Mouse (Mus musculus): Measurements from ENCODE around the gene Gk2. TPM values are rescaled to one million over a fixed set of nuclear protein-coding genes. Genes with fewer than 3 reads are reported as not detected.
A peak's percentile ranks its signal among the peaks of the same experiment; 100 is the strongest.

Gk2 gene
- not detected in 2 replicates for polyA plus RNA-seq (2015; fragmentation: Nextera tagmentation; extraction: Ambion mirVana)

DNA sequence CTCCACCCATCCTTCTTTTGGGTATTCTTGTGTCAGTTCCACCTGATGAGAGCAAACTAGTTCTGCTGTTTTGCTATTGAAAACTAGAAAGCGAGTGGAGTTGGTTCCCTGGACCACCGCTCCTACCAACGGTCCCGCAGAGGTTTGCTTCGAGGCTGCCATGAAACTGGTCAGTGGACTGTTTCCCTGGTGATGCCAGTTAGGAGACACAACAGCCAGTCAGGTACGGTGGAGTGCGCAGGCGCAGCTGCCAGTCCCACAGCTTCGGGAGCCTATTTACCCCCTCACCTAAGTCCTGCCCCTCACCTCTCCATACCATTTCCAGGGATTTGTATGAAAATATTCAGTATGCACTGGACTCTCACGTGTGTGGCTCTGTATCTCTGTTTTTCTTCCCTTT, at the start of gene Gk2:
Gk2 (minus strand) TSS at position 206 of the 400 bp plus-strand sequence.
- Histone ChIP-seq H3K36me3 (ENCODE audit: control insufficient read depth, insufficient read depth, low read length) (no peaks in the 10 kb centered on the region), H3K27me3 (ENCODE audit: control insufficient read depth, insufficient read depth, low read depth, low read length) (no peaks in the 10 kb centered on the region), H3K4me2 (ENCODE audit: low read depth, low read length) (no peak within 1 kb of the TSS), H3K4me1 (replicated peaks; ENCODE audit: control insufficient read depth, insufficient read depth, low read length) (no peaks in the 10 kb centered on the region), H3K9me3 (ENCODE audit: control insufficient read depth, low read length) (no peaks in the 10 kb centered on the region), H3K4me3 (ENCODE audit: low read length) (no peak within 1 kb of the TSS), H3K9ac (ENCODE audit: low read length) (no peak within 1 kb of the TSS), H3K27ac (ENCODE audit: low read length) (no peak within 1 kb of the TSS)
- WGBS = 91% methylated on average over 10 of the region's 10 CpGs
- no peak for ATAC-seq (ENCODE audit: low read depth)

DNA sequence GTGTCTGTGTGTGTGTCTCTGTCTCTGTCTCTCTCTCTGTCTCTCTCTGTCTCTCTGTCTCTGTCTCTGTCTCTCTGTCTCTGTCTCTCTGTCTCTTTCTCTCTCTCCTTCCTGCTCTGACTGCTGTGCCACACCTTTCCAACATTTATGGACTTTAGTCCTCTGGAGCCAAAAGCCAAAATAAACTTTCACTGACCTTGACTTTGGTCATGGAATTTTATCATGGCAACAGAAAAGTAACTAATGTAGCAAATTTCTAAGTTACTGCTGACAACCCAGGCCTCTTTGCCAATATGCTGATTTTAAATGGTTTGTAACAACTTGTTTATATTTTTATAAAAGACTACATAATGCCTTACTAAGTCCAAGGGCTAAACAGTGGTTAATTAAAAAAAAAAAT, 41.2 kb upstream of the Gk2 start:
- Histone ChIP-seq H3K4me3 (ENCODE audit: low read length) (no peak overlapping the region), H3K27me3 (ENCODE audit: control insufficient read depth, insufficient read depth, low read depth, low read length) (no peaks in the 10 kb centered on the region), H3K4me1 (replicated peaks; ENCODE audit: control insufficient read depth, insufficient read depth, low read length) (no peaks in the 10 kb centered on the region), H3K9ac (ENCODE audit: low read length) (no peak overlapping the region), H3K27ac (ENCODE audit: low read length) (no peak overlapping the region), H3K36me3 (ENCODE audit: control insufficient read depth, insufficient read depth, low read length) (no peaks in the 10 kb centered on the region), H3K9me3 (ENCODE audit: control insufficient read depth, low read length) (no peaks in the 10 kb centered on the region), H3K4me2 (ENCODE audit: low read depth, low read length) (no peak overlapping the region)
- no peak for ATAC-seq (ENCODE audit: low read depth)

DNA sequence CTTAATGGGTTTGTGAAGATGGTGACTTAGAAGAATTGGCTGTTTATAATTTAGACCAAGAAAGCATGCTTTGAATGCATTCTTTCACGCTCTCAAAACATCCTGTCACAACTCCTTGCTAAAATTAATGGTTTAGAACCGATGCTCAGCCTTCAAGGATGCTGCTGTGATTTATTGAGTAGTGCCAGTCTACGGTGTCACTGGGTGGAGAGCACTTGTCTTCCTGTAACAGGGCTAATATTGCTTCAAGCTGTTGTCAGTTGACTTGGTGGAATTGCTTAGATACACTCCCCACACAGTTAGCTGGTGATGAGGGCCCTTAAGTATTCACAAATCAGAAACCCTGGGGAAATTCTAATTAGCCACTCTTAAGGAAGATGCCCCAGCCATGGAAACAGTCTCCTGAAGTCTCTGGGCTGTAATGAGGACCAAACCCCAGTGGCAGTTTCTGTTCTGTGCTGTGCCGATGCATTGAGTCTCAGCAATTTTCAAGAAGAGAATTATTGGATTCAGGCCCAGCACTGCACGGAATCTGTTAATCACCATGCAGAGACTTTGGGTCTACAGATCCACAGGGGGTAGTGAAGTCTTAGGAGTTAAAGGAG, 38.8 kb upstream of the Gk2 start:
- no peaks in the 10 kb centered on the region for H3K4me1 ChIP-seq (replicated peaks; ENCODE audit: control insufficient read depth, insufficient read depth, low read length)
- no peaks in the 10 kb centered on the region for H3K27me3 ChIP-seq (ENCODE audit: control insufficient read depth, insufficient read depth, low read depth, low read length)
- 57% methylated on average over 5 of the region's 5 CpGs for WGBS
- H3K4me3 ChIP-seq (ENCODE audit: low read length) = no peak overlapping the region
- H3K9me3 ChIP-seq (ENCODE audit: control insufficient read depth, low read length) = no peaks in the 10 kb centered on the region
- H3K36me3 ChIP-seq (ENCODE audit: control insufficient read depth, insufficient read depth, low read length) = no peaks in the 10 kb centered on the region
- H3K27ac ChIP-seq (ENCODE audit: low read length) = no peak overlapping the region
- no peak overlapping the region for H3K9ac ChIP-seq (ENCODE audit: low read length)
- H3K4me2 ChIP-seq (ENCODE audit: low read depth, low read length) = no peak overlapping the region
- no peak for ATAC-seq (ENCODE audit: low read depth)

DNA sequence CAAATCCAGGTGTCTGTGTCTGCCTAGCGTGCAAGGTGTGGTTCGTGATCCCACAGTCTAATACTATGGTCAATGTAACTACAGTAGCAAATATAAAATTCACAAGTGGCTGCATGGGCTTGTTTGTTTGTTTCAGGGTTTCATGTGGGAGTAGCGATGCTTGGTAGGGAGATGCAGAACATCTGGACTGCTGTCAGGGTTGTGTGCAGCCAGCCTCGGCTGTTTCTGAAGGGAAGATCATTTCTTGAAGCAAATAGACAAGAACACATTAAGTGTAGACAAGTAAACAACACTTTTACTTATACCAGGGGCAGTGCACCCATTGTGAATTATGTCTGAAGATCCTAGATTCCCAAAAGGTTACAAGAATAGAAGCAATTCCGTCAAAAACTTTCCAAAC, 36.6 kb upstream of the Gk2 start:
- Histone ChIP-seq H3K4me2 (ENCODE audit: low read depth, low read length) (no peak overlapping the region), H3K4me3 (ENCODE audit: low read length) (no peak overlapping the region), H3K27ac (ENCODE audit: low read length) (no peak overlapping the region), H3K27me3 (ENCODE audit: control insufficient read depth, insufficient read depth, low read depth, low read length) (no peaks in the 10 kb centered on the region), H3K36me3 (ENCODE audit: control insufficient read depth, insufficient read depth, low read length) (no peaks in the 10 kb centered on the region), H3K4me1 (replicated peaks; ENCODE audit: control insufficient read depth, insufficient read depth, low read length) (no peaks in the 10 kb centered on the region), H3K9ac (ENCODE audit: low read length) (no peak overlapping the region), H3K9me3 (ENCODE audit: control insufficient read depth, low read length) (no peaks in the 10 kb centered on the region)
- 52% methylated on average over 5 of the region's 5 CpGs for WGBS
- peak; percentile 76 for ATAC-seq (ENCODE audit: low read depth)

DNA sequence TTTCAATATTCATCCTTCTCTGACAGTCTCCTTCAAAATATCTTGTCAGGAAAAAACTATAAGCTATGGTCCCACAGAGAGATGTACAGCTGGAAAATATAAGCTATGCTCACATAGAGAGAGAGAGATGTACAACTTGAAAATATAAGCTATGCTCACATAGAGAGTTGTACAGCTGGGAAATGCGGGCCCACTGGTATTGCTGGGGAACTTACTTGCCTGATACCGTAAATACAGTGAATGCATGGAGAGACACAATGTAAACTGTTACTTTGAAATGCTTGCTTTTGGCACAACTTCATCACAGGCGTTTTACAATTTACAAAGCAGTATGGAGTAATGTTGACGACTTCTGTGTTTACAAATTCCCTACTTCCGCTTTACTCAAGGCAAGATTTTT, 29.3 kb upstream of the Gk2 start:
- H3K4me1 ChIP-seq (replicated peaks; ENCODE audit: control insufficient read depth, insufficient read depth, low read length) = no peaks in the 10 kb centered on the region
- H3K9me3 ChIP-seq (ENCODE audit: control insufficient read depth, low read length) = no peaks in the 10 kb centered on the region
- no peak overlapping the region for H3K4me3 ChIP-seq (ENCODE audit: low read length)
- H3K9ac ChIP-seq (ENCODE audit: low read length) = no peak overlapping the region
- H3K27ac ChIP-seq (ENCODE audit: low read length) = no peak overlapping the region
- WGBS = 45% methylated on average over 5 of the region's 5 CpGs
- H3K27me3 ChIP-seq (ENCODE audit: control insufficient read depth, insufficient read depth, low read depth, low read length) = no peaks in the 10 kb centered on the region
- H3K36me3 ChIP-seq (ENCODE audit: control insufficient read depth, insufficient read depth, low read length) = no peaks in the 10 kb centered on the region
- H3K4me2 ChIP-seq (ENCODE audit: low read depth, low read length) = no peak overlapping the region
- peak; percentile 87 for ATAC-seq (ENCODE audit: low read depth)

DNA sequence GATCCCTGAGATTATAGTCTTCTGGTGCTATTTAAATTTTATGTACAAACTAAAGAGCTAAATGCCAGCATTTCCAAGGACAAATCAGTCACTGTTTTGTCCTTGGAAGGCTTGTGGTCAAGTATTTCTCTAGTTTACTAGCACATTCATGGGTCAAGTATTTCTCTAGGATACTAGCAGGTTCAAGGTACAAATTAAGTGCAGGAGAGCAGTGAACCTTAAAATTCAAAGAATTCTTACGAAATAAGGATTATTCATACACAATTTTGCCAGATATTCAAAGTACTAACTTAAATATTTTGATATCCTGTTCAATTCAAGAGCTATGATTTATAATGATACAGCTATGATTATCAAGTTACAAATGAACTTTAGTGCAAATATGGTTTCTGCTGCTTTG, 23.2 kb upstream of the Gk2 start:
- Histone ChIP-seq H3K36me3 (ENCODE audit: control insufficient read depth, insufficient read depth, low read length) (no peaks in the 10 kb centered on the region), H3K9me3 (ENCODE audit: control insufficient read depth, low read length) (no peaks in the 10 kb centered on the region), H3K4me3 (ENCODE audit: low read length) (no peak overlapping the region), H3K27me3 (ENCODE audit: control insufficient read depth, insufficient read depth, low read depth, low read length) (no peaks in the 10 kb centered on the region), H3K4me2 (ENCODE audit: low read depth, low read length) (no peak overlapping the region), H3K9ac (ENCODE audit: low read length) (no peak overlapping the region), H3K4me1 (replicated peaks; ENCODE audit: control insufficient read depth, insufficient read depth, low read length) (no peaks in the 10 kb centered on the region), H3K27ac (ENCODE audit: low read length) (no peak overlapping the region)
- 62% methylated on average over 1 of the region's 1 CpGs for WGBS
- ATAC-seq (ENCODE audit: low read depth) = no peak

DNA sequence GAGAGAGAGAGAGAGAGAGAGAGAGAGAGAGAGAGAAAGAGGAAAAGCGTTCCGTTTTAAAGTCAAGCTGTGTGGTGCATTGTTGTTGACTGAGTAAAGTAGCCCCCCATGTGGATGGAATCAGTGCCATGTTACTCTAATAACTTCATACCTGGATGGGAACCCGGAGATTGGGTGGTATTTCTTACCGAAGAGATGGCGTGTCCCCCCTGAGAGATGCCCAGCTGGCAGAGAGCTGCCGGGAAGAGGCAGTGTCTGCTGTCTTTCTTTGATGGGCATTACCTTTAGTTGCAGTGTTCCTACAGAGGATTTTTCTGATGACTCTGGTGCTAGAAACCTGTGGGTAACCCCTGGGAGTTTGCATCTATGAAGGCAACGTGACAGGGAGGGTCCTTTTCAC, 10.4 kb upstream of the Gk2 start:
- no peak for ATAC-seq (ENCODE audit: low read depth)
- Histone ChIP-seq H3K4me3 (ENCODE audit: low read length) (no peak overlapping the region), H3K27me3 (ENCODE audit: control insufficient read depth, insufficient read depth, low read depth, low read length) (no peaks in the 10 kb centered on the region), H3K4me2 (ENCODE audit: low read depth, low read length) (no peak overlapping the region), H3K4me1 (replicated peaks; ENCODE audit: control insufficient read depth, insufficient read depth, low read length) (no peaks in the 10 kb centered on the region), H3K27ac (ENCODE audit: low read length) (no peak overlapping the region), H3K9ac (ENCODE audit: low read length) (no peak overlapping the region), H3K9me3 (ENCODE audit: control insufficient read depth, low read length) (no peaks in the 10 kb centered on the region), H3K36me3 (ENCODE audit: control insufficient read depth, insufficient read depth, low read length) (no peaks in the 10 kb centered on the region)
- 87% methylated on average over 7 of the region's 7 CpGs for WGBS

DNA sequence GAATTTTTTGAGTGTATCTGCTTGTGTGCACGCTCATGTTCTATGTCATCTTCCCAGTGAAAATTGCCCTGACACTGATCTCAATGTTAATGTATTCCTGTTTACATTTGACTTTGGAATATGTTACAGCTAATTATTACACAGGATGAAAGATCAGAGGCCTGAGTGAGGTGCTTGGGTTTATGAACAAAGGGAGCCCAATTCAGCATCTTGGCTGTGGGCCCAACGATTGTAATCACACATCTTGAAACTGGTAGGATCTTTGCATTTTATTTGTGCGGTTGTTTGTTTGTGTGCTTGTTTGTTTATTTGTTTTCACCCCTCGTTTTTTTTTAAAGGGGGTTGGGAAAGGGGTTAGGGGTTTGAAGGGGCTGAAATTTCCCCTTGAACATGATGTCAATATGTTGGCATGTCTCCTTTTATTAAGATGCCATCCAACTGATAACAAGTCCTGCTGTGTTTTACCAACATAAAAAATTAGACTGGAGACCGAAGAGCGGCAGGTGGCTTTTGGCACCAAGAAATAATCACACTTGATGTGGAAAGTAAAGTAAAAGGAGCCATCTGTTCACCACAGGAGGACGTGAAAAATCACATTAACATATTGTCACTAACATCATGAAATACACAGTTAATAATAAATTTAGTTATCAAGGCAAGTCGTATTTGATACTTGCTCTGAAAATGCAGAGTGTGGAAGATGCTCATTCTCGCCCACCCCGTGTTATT, 9.8 kb upstream of the Gk2 start:
- Histone ChIP-seq H3K27ac (ENCODE audit: low read length) (no peak overlapping the region), H3K27me3 (ENCODE audit: control insufficient read depth, insufficient read depth, low read depth, low read length) (no peaks in the 10 kb centered on the region), H3K9me3 (ENCODE audit: control insufficient read depth, low read length) (no peaks in the 10 kb centered on the region), H3K4me2 (ENCODE audit: low read depth, low read length) (no peak overlapping the region), H3K4me3 (ENCODE audit: low read length) (no peak overlapping the region), H3K9ac (ENCODE audit: low read length) (no peak overlapping the region), H3K36me3 (ENCODE audit: control insufficient read depth, insufficient read depth, low read length) (no peaks in the 10 kb centered on the region), H3K4me1 (replicated peaks; ENCODE audit: control insufficient read depth, insufficient read depth, low read length) (no peaks in the 10 kb centered on the region)
- no peak for ATAC-seq (ENCODE audit: low read depth)
- 72% methylated on average over 10 of the region's 10 CpGs for WGBS

DNA sequence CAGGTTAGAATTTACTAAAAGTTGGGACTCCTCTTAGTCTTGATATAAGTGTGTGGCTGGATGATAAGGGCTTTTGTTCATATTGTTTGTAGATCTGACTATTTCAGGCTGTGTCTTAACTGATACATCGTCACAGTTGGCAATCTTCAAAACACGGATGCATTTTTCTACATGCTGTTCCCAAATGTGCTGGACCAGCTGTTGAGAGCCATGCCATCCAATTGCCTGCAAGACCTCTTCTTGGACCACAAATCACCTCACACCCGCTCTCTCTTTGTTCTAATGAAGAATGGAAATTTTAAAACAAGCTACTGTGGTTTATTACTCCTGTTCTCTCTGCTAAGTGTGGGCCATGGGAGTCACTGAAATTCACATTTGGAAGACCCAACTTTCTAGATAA, 9.1 kb upstream of the Gk2 start:
- 68% methylated on average over 3 of the region's 3 CpGs for WGBS
- Histone ChIP-seq H3K4me3 (ENCODE audit: low read length) (no peak overlapping the region), H3K4me1 (replicated peaks; ENCODE audit: control insufficient read depth, insufficient read depth, low read length) (no peaks in the 10 kb centered on the region), H3K27me3 (ENCODE audit: control insufficient read depth, insufficient read depth, low read depth, low read length) (no peaks in the 10 kb centered on the region), H3K27ac (ENCODE audit: low read length) (no peak overlapping the region), H3K9ac (ENCODE audit: low read length) (no peak overlapping the region), H3K9me3 (ENCODE audit: control insufficient read depth, low read length) (no peaks in the 10 kb centered on the region), H3K36me3 (ENCODE audit: control insufficient read depth, insufficient read depth, low read length) (no peaks in the 10 kb centered on the region), H3K4me2 (ENCODE audit: low read depth, low read length) (no peak overlapping the region)
- ATAC-seq (ENCODE audit: low read depth) = no peak
